Mouse (Mus musculus): ENCODE measurements at regions not wholly inside any gene's neighbourhood (a gene's known extent, or its start where the extent isn't known, plus 50 kb on each side); places are given as distances from the start of the nearest gene placed in this dataset.

DNA sequence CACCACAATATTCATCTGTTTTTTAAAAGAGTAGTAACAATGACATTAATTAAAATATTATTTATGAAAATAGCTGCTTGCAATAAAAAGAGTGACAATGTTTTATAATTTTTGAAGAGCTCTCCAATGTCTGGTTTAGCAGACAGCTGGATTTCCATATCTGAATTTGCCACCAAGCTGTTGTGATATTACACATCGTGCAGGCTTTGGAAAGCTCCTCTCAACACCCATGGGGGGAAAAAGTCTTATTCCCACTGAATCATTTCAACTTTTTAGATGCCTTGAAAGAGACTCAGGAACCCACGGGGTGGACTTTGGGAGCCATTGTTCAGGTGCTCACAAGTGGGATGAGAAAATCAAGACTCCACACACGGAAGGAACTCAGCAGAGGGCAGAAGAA is 106.6 kb upstream of the Klf13 start:
- no peak overlapping the region for H3K4me2 ChIP-seq (ENCODE audit: low read depth)
- H3K27ac ChIP-seq (ENCODE audit: low read depth, low read length) = no peak overlapping the region
- H3K4me3 ChIP-seq (ENCODE audit: low read depth, low read length) = no peak overlapping the region
- no peaks in the 10 kb centered on the region for H3K27me3 ChIP-seq (ENCODE audit: control insufficient read depth, insufficient read depth, low read length)
- ATAC-seq (ENCODE audit: insufficient read depth, low FRiP score, low TSS enrichment) (no peak), DNase-seq (ENCODE audit: low spot score) (no peak)
- no peaks in the 10 kb centered on the region for H3K9me3 ChIP-seq (ENCODE audit: control insufficient read depth, low read length)
- 90% methylated on average over 3 of the region's 3 CpGs for WGBS
- peaks cover 4% of the 10 kb centered on the region; the same call in 1 of the 2 replicates for H3K4me1 ChIP-seq (ENCODE audit: control insufficient read depth, insufficient read depth, low read length)
- no peak overlapping the region for H3K9ac ChIP-seq (ENCODE audit: low read length)
- no peaks in the 10 kb centered on the region for H3K36me3 ChIP-seq (ENCODE audit: control insufficient read depth, insufficient read depth, low read length)

GRCm38 (mm10) chr7:64042978-64043377 is 104.3 kb upstream of the Klf13 start:
- ATAC-seq (ENCODE audit: insufficient read depth, low FRiP score, low TSS enrichment) = no peak
- Histone ChIP-seq H3K9ac (ENCODE audit: low read length) (no peak overlapping the region), H3K4me3 (ENCODE audit: low read depth, low read length) (no peak overlapping the region), H3K36me3 (ENCODE audit: control insufficient read depth, insufficient read depth, low read length) (no peaks in the 10 kb centered on the region), H3K4me2 (ENCODE audit: low read depth) (no peak overlapping the region; the same call in 1 of the 2 replicates), H3K27me3 (ENCODE audit: control insufficient read depth, insufficient read depth, low read length) (no peaks in the 10 kb centered on the region), H3K27ac (ENCODE audit: low read depth, low read length) (no peak overlapping the region), H3K4me1 (ENCODE audit: control insufficient read depth, insufficient read depth, low read length) (no peaks in the 10 kb centered on the region), H3K9me3 (ENCODE audit: control insufficient read depth, low read length) (no peaks in the 10 kb centered on the region)
- 63% methylated on average over 2 of the region's 2 CpGs for WGBS
- no peak for DNase-seq (ENCODE audit: low spot score)

- ATAC-seq (ENCODE audit: insufficient read depth, low FRiP score, low TSS enrichment) (no peak), DNase-seq (ENCODE audit: low spot score) (no peak)
- Histone ChIP-seq H3K4me1 (ENCODE audit: control insufficient read depth, insufficient read depth, low read length) (no peaks in the 10 kb centered on the region), H3K4me3 (ENCODE audit: low read depth, low read length) (no peak overlapping the region), H3K9me3 (ENCODE audit: control insufficient read depth, low read length) (no peaks in the 10 kb centered on the region), H3K9ac (ENCODE audit: low read length) (no peak overlapping the region), H3K36me3 (ENCODE audit: control insufficient read depth, insufficient read depth, low read length) (no peaks in the 10 kb centered on the region), H3K27me3 (ENCODE audit: control insufficient read depth, insufficient read depth, low read length) (no peaks in the 10 kb centered on the region), H3K27ac (ENCODE audit: low read depth, low read length) (no peak overlapping the region), H3K4me2 (ENCODE audit: low read depth) (no peak overlapping the region)
- 94% methylated on average over 7 of the region's 7 CpGs for WGBS
Observed at GRCm38 (mm10) chr7:64041303-64041702, 102.6 kb upstream of the Klf13 start.

DNA sequence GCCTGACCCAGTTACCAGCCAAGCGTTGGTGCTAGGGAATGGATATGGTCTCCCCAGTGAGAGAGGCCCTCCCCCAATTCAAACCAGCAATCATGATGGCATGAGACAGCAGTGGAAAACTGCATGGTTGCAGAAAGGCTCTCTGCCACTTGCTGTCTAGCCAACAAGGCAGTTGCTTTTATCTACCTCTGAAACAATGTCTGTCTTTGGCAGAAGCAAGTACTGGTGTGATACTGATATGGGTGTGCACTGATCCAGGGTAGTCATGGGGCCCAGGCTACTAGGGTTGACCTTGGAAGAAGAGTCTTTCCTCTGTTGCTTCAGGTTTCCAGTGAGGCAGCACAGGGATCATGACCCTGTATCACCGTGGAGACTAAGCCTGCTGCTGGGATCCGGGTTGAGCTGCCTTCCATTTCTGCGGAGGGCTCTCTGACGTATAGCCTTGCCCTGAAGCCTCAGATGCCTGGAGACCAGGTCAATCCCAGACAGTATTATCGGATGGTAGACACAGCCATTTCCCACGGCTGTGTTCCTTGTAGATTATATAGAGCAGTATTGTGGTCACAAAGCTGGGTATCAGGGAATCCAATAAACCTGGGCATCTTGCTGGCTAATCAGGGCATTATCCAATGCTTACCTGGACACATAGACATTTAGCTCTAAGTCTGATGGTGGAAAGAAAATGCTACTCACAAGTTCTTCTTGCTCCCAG is 101.5 kb upstream of the Klf13 start:
- Histone ChIP-seq H3K4me1 (ENCODE audit: control insufficient read depth, insufficient read depth, low read length) (no peaks in the 10 kb centered on the region), H3K4me3 (ENCODE audit: low read depth, low read length) (no peak overlapping the region), H3K27me3 (ENCODE audit: control insufficient read depth, insufficient read depth, low read length) (no peaks in the 10 kb centered on the region), H3K9ac (ENCODE audit: low read length) (no peak overlapping the region), H3K27ac (ENCODE audit: low read depth, low read length) (no peak overlapping the region), H3K36me3 (ENCODE audit: control insufficient read depth, insufficient read depth, low read length) (no peaks in the 10 kb centered on the region), H3K4me2 (ENCODE audit: low read depth) (no peak overlapping the region), H3K9me3 (ENCODE audit: control insufficient read depth, low read length) (no peaks in the 10 kb centered on the region)
- 83% methylated on average over 7 of the region's 7 CpGs for WGBS
- DNase-seq (ENCODE audit: low spot score) (no peak), ATAC-seq (ENCODE audit: insufficient read depth, low FRiP score, low TSS enrichment) (no peak)

DNA sequence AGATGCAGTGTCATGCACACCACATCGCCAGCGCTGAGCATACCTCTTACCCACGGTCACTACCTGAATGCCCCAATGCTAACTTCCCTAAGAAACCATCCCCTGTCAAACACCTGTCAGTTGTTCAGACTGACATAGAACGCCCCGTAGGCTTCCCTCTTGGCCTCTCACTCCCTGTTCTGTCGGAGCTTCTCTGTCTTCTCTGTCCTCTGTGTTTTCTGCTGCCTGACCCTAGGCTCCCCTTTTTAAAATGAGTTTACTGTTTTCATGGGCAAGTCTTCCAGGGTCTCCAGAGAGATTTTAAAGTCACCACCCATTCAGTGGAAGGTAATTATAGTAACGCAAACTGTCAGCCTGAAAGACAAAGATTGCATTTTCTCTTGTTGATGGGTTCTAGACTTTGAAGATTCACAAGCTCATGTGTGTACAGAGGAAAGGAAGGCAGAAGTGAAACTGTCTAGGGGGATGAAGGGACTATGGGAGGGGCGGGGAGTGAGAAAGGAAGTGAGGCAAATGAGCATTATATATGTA is 99.1 kb upstream of the Klf13 start:
- Histone ChIP-seq H3K9ac (ENCODE audit: low read length) (no peak overlapping the region), H3K9me3 (ENCODE audit: control insufficient read depth, low read length) (no peaks in the 10 kb centered on the region), H3K4me2 (ENCODE audit: low read depth) (no peak overlapping the region), H3K36me3 (ENCODE audit: control insufficient read depth, insufficient read depth, low read length) (no peaks in the 10 kb centered on the region), H3K4me1 (ENCODE audit: control insufficient read depth, insufficient read depth, low read length) (no peaks in the 10 kb centered on the region), H3K27ac (ENCODE audit: low read depth, low read length) (no peak overlapping the region), H3K4me3 (ENCODE audit: low read depth, low read length) (no peak overlapping the region), H3K27me3 (ENCODE audit: control insufficient read depth, insufficient read depth, low read length) (no peaks in the 10 kb centered on the region)
- DNase-seq (ENCODE audit: low spot score) = no peak
- ATAC-seq (ENCODE audit: insufficient read depth, low FRiP score, low TSS enrichment) = no peak
- WGBS = 85% methylated on average over 8 of the region's 8 CpGs

DNA sequence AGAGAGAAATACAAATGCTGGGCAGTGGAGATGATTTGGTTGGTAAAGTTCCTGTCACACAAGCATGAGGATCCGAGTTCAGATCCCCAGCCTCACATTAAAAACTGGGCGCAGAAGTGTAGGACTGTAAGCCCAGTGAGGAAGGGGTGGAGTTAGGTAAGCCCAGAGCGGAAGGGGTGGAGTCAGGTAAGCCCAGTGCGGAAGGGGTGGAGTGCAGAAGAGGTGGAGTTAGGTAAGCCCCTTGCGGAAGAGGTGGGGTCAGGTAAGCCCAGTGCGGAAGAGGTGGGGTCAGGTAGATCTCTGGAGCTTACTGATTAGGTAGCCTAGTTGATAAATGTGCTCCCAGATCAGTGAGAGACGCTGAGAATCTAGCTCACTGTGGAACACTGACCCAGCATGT is 97.4 kb upstream of the Klf13 start:
- no peaks in the 10 kb centered on the region for H3K36me3 ChIP-seq (ENCODE audit: control insufficient read depth, insufficient read depth, low read length)
- H3K9ac ChIP-seq (ENCODE audit: low read length) = no peak overlapping the region
- H3K27ac ChIP-seq (ENCODE audit: low read depth, low read length) = no peak overlapping the region
- DNase-seq (ENCODE audit: low spot score) (no peak), ATAC-seq (ENCODE audit: insufficient read depth, low FRiP score, low TSS enrichment) (no peak)
- no peak overlapping the region for H3K4me3 ChIP-seq (ENCODE audit: low read depth, low read length)
- no peaks in the 10 kb centered on the region for H3K9me3 ChIP-seq (ENCODE audit: control insufficient read depth, low read length)
- no peak overlapping the region for H3K4me2 ChIP-seq (ENCODE audit: low read depth)
- 90% methylated on average over 7 of the region's 7 CpGs for WGBS
- no peaks in the 10 kb centered on the region for H3K27me3 ChIP-seq (ENCODE audit: control insufficient read depth, insufficient read depth, low read length)
- H3K4me1 ChIP-seq (ENCODE audit: control insufficient read depth, insufficient read depth, low read length) = no peaks in the 10 kb centered on the region

DNA sequence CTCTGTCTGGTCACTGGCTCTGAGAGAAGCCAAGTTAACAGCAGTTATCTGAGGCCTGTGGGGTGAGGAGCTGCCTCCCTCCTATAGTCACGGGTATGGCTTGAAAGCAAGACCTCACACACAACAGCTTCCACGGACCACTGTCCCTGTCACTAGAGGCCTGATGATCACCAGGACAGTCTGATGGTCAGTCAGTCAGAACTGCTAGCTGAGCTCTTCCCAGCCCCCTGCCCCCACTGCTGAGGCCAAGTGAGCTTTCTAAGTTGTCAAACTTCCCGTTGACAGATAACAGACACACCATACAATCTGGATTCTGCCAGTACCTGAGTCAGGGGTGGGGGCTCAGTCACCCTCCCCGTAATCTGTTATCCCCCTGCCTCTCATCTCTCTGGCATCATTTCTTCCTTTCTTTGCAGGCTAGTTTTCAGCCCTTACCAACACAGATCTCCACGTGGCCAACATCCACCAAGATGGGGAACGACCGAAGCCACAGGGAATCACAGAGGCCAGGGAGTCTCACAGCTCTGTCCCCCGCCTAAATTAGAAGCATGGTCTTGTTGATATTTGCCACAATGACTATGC is 96.4 kb upstream of the Klf13 start:
- Histone ChIP-seq H3K9me3 (ENCODE audit: control insufficient read depth, low read length) (no peaks in the 10 kb centered on the region), H3K4me2 (ENCODE audit: low read depth) (no peak overlapping the region), H3K4me3 (ENCODE audit: low read depth, low read length) (no peak overlapping the region), H3K27me3 (ENCODE audit: control insufficient read depth, insufficient read depth, low read length) (no peaks in the 10 kb centered on the region), H3K27ac (ENCODE audit: low read depth, low read length) (no peak overlapping the region), H3K4me1 (ENCODE audit: control insufficient read depth, insufficient read depth, low read length) (no peaks in the 10 kb centered on the region), H3K9ac (ENCODE audit: low read length) (no peak overlapping the region), H3K36me3 (ENCODE audit: control insufficient read depth, insufficient read depth, low read length) (no peaks in the 10 kb centered on the region)
- ATAC-seq (ENCODE audit: insufficient read depth, low FRiP score, low TSS enrichment) (no peak), DNase-seq (ENCODE audit: low spot score) (no peak)
- WGBS = 86% methylated on average over 8 of the region's 8 CpGs

GRCm38 (mm10) chr7:64034493-64034892 is 95.8 kb upstream of the Klf13 start:
- WGBS = 84% methylated on average over 1 of the region's 1 CpGs
- ATAC-seq (ENCODE audit: insufficient read depth, low FRiP score, low TSS enrichment) (no peak), DNase-seq (ENCODE audit: low spot score) (no peak)
- Histone ChIP-seq H3K9ac (ENCODE audit: low read length) (no peak overlapping the region), H3K36me3 (ENCODE audit: control insufficient read depth, insufficient read depth, low read length) (no peaks in the 10 kb centered on the region), H3K4me2 (ENCODE audit: low read depth) (no peak overlapping the region), H3K4me1 (ENCODE audit: control insufficient read depth, insufficient read depth, low read length) (no peaks in the 10 kb centered on the region), H3K27me3 (ENCODE audit: control insufficient read depth, insufficient read depth, low read length) (no peaks in the 10 kb centered on the region), H3K27ac (ENCODE audit: low read depth, low read length) (no peak overlapping the region), H3K9me3 (ENCODE audit: control insufficient read depth, low read length) (no peaks in the 10 kb centered on the region), H3K4me3 (ENCODE audit: low read depth, low read length) (no peak overlapping the region)

- H3K4me3 ChIP-seq (ENCODE audit: low read depth, low read length) = no peak overlapping the region
- H3K27me3 ChIP-seq (ENCODE audit: control insufficient read depth, insufficient read depth, low read length) = no peaks in the 10 kb centered on the region
Observed at GRCm38 (mm10) chr7:64033388-64033787, 94.7 kb upstream of the Klf13 start.

More at GRCm38 (mm10) chr7:64033388-64033787, 94.7 kb upstream of the Klf13 start:
- Histone ChIP-seq H3K36me3 (ENCODE audit: control insufficient read depth, insufficient read depth, low read length) (no peaks in the 10 kb centered on the region), H3K9ac (ENCODE audit: low read length) (no peak overlapping the region), H3K4me1 (ENCODE audit: control insufficient read depth, insufficient read depth, low read length) (no peaks in the 10 kb centered on the region), H3K4me2 (ENCODE audit: low read depth) (no peak overlapping the region), H3K9me3 (ENCODE audit: control insufficient read depth, low read length) (no peaks in the 10 kb centered on the region), H3K27ac (ENCODE audit: low read depth, low read length) (no peak overlapping the region)
- DNase-seq (ENCODE audit: low spot score) = no peak
- 63% methylated on average over 2 of the region's 2 CpGs for WGBS
- no peak for ATAC-seq (ENCODE audit: insufficient read depth, low FRiP score, low TSS enrichment)
